Mouse (Mus musculus) retina, postnatal 1 day (tissue): ENCODE data around the gene Med13l.
A peak's percentile ranks its signal among the peaks of the same experiment; 100 is the strongest.

Experiments used
- DNase-seq: peaks from one replicate; pipeline ENCODE4 v3.0.0-alpha.2; 2012

The Med13l gene

GRCm38 (mm10) chr5:118558841-118559240 is 1.6 kb upstream of the Med13l start:
- no peak for DNase-seq

- peak; percentile 92 for DNase-seq
Measured at GRCm38 (mm10) chr5:118559584-118560384, 695 bp upstream of the Med13l start.

GRCm38 (mm10) chr5:118561086-118561987 is 858 bp downstream of the Med13l start:
- DNase-seq = peak; percentile 61

- no peak for DNase-seq
Measured at GRCm38 (mm10) chr5:118562206-118562605, 1.7 kb downstream of the Med13l start.

GRCm38 (mm10) chr5:118563590-118563989 is 3.1 kb downstream of the Med13l start:
- no peak for DNase-seq

GRCm38 (mm10) chr5:118567395-118567794 is 6.9 kb downstream of the Med13l start:
- no peak for DNase-seq

- DNase-seq = no peak
Measured at GRCm38 (mm10) chr5:118569017-118569416, 8.5 kb downstream of the Med13l start.

- no peak for DNase-seq
Measured at GRCm38 (mm10) chr5:118569606-118570580, 9.4 kb downstream of the Med13l start.

- no peak for DNase-seq
Measured at GRCm38 (mm10) chr5:118571504-118571903, 11.0 kb downstream of the Med13l start.

- no peak for DNase-seq
Measured at GRCm38 (mm10) chr5:118574236-118574635, 13.8 kb downstream of the Med13l start.

- DNase-seq = no peak
Measured at GRCm38 (mm10) chr5:118574997-118575396, 14.5 kb downstream of the Med13l start.

- no peak for DNase-seq
Measured at GRCm38 (mm10) chr5:118575909-118576308, 15.4 kb downstream of the Med13l start.

GRCm38 (mm10) chr5:118576731-118577130 is 16.3 kb downstream of the Med13l start:
- peak; percentile 63 for DNase-seq

- DNase-seq = peak; percentile 59
Measured at GRCm38 (mm10) chr5:118585355-118585754, 24.9 kb downstream of the Med13l start.

- no peak for DNase-seq
Measured at GRCm38 (mm10) chr5:118586560-118586959, 26.1 kb downstream of the Med13l start.

GRCm38 (mm10) chr5:118588381-118588925 is 28.0 kb downstream of the Med13l start:
- DNase-seq = no peak

GRCm38 (mm10) chr5:118589186-118589892 is 28.9 kb downstream of the Med13l start:
- no peak for DNase-seq

GRCm38 (mm10) chr5:118590868-118591267 is 30.4 kb downstream of the Med13l start:
- DNase-seq = no peak

GRCm38 (mm10) chr5:118591826-118592499 is 31.5 kb downstream of the Med13l start:
- DNase-seq = no peak

GRCm38 (mm10) chr5:118594470-118595236 is 34.2 kb downstream of the Med13l start:
- DNase-seq = peak; percentile 82
